In the genomic region with DNA sequence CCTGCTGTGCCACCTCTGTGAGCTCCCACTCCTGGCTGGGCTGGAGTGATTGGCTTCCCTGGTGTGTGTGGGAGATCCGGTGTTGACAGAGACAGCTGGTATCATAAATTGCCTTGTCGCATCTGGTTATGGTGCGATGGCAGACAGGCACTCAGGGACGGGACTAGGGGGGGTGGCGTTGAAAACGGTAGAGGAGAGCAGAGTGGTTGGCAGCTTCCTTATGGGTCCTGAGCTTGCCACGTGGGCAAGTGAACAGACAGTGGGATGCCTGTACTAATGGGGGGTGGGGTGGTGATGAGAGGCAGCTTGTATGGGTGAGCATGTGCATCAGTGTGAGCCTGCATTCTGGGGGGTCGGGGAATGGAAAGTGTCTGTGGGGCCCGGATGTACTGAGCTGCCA, we compare ENCODE assay signal across 13 mouse cellular contexts.
DNase-seq lines count a peak whose midpoint lies in the region; ATAC-seq and TF ChIP-seq lines count a peak whose summit lies in the region.
"Had no signal": no experiment of that assay in that cellular context is flagged by ENCODE, and none has a peak within 500 bp of the region (broad histone marks: within the 10 kb centered on the region; RNA-seq: fewer than 3 reads in every experiment).

No protein-coding gene starts in this region.

- intact Hi-C loops in left cerebral cortex, adult 2 months (cut with DNase I): no loop called here

- H3K27ac ChIP-seq in forebrain, embryonic 13.5 days: peak overlapping the region; percentile 19; the same call in 1 of the 2 replicates
- H3K27ac ChIP-seq in forebrain, embryonic 11.5 days (ENCODE audit: low read depth, low read length): no peak overlapping the region
- H3K27ac ChIP-seq in hindbrain, embryonic 15.5 days (replicated peaks): 0 out of 2 replicates have a peak overlapping the region, but pooled peaks have one; percentile 38
- no peak overlapping the region for H3K27ac ChIP-seq in left cerebral cortex, adult 2 months
- H3K27ac ChIP-seq in kidney, adult 2 months (ENCODE audit: insufficient read depth, low read depth, low read length): no peak overlapping the region
- H3K27ac ChIP-seq: embryonic facial prominence, embryonic 15.5 days; heart, adult 2 months; kidney, embryonic 15.5 days; liver, embryonic 13.5 days had no signal

- no peak for TF ChIP-seq CTCF in left cerebral cortex, adult 2 months (IDR thresholded peaks at IDR 0.05)
- TF ChIP-seq CTCF in kidney, adult 2 months (conservative IDR thresholded peaks at IDR 0.05; ENCODE audit: insufficient read depth, insufficient read length, low read depth, low read length): no peak

- H3K27me3 ChIP-seq in forebrain, embryonic 13.5 days: no peaks in the 10 kb centered on the region
- H3K27me3 ChIP-seq in forebrain, embryonic 11.5 days (ENCODE audit: control insufficient read depth, insufficient read depth, low read length): no peaks in the 10 kb centered on the region
- H3K27me3 ChIP-seq in hindbrain, embryonic 15.5 days: no peaks in the 10 kb centered on the region
- H3K27me3 ChIP-seq in kidney, adult 2 months (replicated peaks; ENCODE audit: control insufficient read depth, insufficient read depth, low read length): no peaks in the 10 kb centered on the region
- H3K27me3 ChIP-seq: embryonic facial prominence, embryonic 15.5 days; liver, embryonic 13.5 days had no signal

- 0 out of 2 replicates have a peak, but pooled peaks have one; percentile 38 for ATAC-seq in forebrain, embryonic 13.5 days
- no peak for ATAC-seq in forebrain, embryonic 11.5 days (replicated peaks; ENCODE audit: low FRiP score)
- ATAC-seq in hindbrain, embryonic 15.5 days (ENCODE audit: low FRiP score, low read depth): peak; percentile 27; the same call in 1 of the 2 replicates
- ATAC-seq in megakaryocyte, adult 5-6 weeks (ENCODE audit: poor library complexity, severe bottlenecking): no peak
- no peak for ATAC-seq in megakaryocyte progenitor cell, adult 5-6 weeks (replicated peaks; ENCODE audit: poor library complexity)

- DNase-seq in forebrain, embryonic 11.5 days (ENCODE audit: low spot score): no peak
- DNase-seq in brain, adult 2 months (ENCODE audit: low read depth, low spot score): peak; percentile 78
- peak; percentile 32 to 40 for DNase-seq in left cerebral cortex, adult 2 months (ENCODE audit: extremely low spot score in 1 of 2, low spot score in 2 of 2)
- DNase-seq in kidney, adult 2 months: no peak
- DNase-seq: adrenal gland, postnatal 10 days; heart, adult 2 months; liver, embryonic 13.5 days had no signal

- TF ChIP-seq POLR2A in kidney, adult 2 months (IDR thresholded peaks at IDR 0.05; ENCODE audit: low read depth, low read length): no peak

- no peaks in the 10 kb centered on the region for H3K9me3 ChIP-seq in forebrain, embryonic 13.5 days (replicated peaks)
- no peaks in the 10 kb centered on the region for H3K9me3 ChIP-seq in forebrain, embryonic 11.5 days (ENCODE audit: control insufficient read depth, low read length)
- no peaks in the 10 kb centered on the region for H3K9me3 ChIP-seq in hindbrain, embryonic 15.5 days
- H3K9me3 ChIP-seq: embryonic facial prominence, embryonic 15.5 days; kidney, embryonic 15.5 days; liver, embryonic 13.5 days had no signal

- H3K4me1 ChIP-seq in forebrain, embryonic 13.5 days: peaks cover 19% of the 10 kb centered on the region; the same call in 1 of the 2 replicates
- H3K4me1 ChIP-seq in forebrain, embryonic 11.5 days (replicated peaks; ENCODE audit: control insufficient read depth, insufficient read depth, low read length): no peaks in the 10 kb centered on the region
- H3K4me1 ChIP-seq in hindbrain, embryonic 15.5 days (replicated peaks): peaks cover 33% of the 10 kb centered on the region
- H3K4me1 ChIP-seq in kidney, adult 2 months (ENCODE audit: control insufficient read depth, insufficient read depth, low read length): no peaks in the 10 kb centered on the region
- H3K4me1 ChIP-seq: embryonic facial prominence, embryonic 15.5 days; kidney, embryonic 15.5 days; liver, embryonic 13.5 days had no signal

- no peak overlapping the region for H3K4me2 ChIP-seq in forebrain, embryonic 13.5 days
- H3K4me2 ChIP-seq in forebrain, embryonic 11.5 days (ENCODE audit: low read depth, low read length, severe bottlenecking): no peak overlapping the region
- no peak overlapping the region for H3K4me2 ChIP-seq in hindbrain, embryonic 15.5 days
- H3K4me2 ChIP-seq: embryonic facial prominence, embryonic 15.5 days; kidney, embryonic 15.5 days; liver, embryonic 13.5 days had no signal

- H3K9ac ChIP-seq in forebrain, embryonic 13.5 days: no peak overlapping the region
- H3K9ac ChIP-seq in forebrain, embryonic 11.5 days (ENCODE audit: low read length): no peak overlapping the region
- no peak overlapping the region for H3K9ac ChIP-seq in hindbrain, embryonic 15.5 days
- H3K9ac ChIP-seq: embryonic facial prominence, embryonic 15.5 days; kidney, embryonic 15.5 days; liver, embryonic 13.5 days had no signal

- 78% methylated on average over 9 of the region's 9 CpGs for WGBS in forebrain, embryonic 13.5 days
- 83% methylated on average over 9 of the region's 9 CpGs for WGBS in forebrain, embryonic 11.5 days
- WGBS in hindbrain, embryonic 15.5 days: 64% methylated on average over 9 of the region's 9 CpGs
- 46% methylated on average over 9 of the region's 9 CpGs for WGBS in kidney, adult 2 months

- no peaks in the 10 kb centered on the region for H3K36me3 ChIP-seq in forebrain, embryonic 13.5 days (ENCODE audit: poor library complexity, severe bottlenecking)
- H3K36me3 ChIP-seq in forebrain, embryonic 11.5 days (ENCODE audit: control insufficient read depth, insufficient read depth, low read length): no peaks in the 10 kb centered on the region
- H3K36me3 ChIP-seq in hindbrain, embryonic 15.5 days: no peaks in the 10 kb centered on the region
- no peaks in the 10 kb centered on the region for H3K36me3 ChIP-seq in kidney, adult 2 months (ENCODE audit: control insufficient read depth, insufficient read depth, low read length)
- H3K36me3 ChIP-seq: embryonic facial prominence, embryonic 15.5 days; kidney, embryonic 15.5 days; liver, embryonic 13.5 days had no signal

- H3K4me3 ChIP-seq in forebrain, embryonic 13.5 days: no peak overlapping the region
- H3K4me3 ChIP-seq in forebrain, embryonic 11.5 days (ENCODE audit: low read depth, low read length): no peak overlapping the region
- H3K4me3 ChIP-seq in hindbrain, embryonic 15.5 days: no peak overlapping the region
- no peak overlapping the region for H3K4me3 ChIP-seq in left cerebral cortex, adult 2 months
- no peak overlapping the region for H3K4me3 ChIP-seq in kidney, adult 2 months (ENCODE audit: insufficient read depth, low read depth, low read length)
- H3K4me3 ChIP-seq: embryonic facial prominence, embryonic 15.5 days; heart, adult 2 months; kidney, embryonic 15.5 days; liver, embryonic 13.5 days had no signal

Comparison
In these comparisons a context has a peak if more than half of its experiments do, and no peak if none do; other contexts are left out.
1. ATAC-seq: peak in forebrain, embryonic 13.5 days (single experiment) and hindbrain, embryonic 15.5 days (single experiment); none in forebrain, embryonic 11.5 days (single experiment), megakaryocyte, adult 5-6 weeks (single experiment) and megakaryocyte progenitor cell, adult 5-6 weeks (single experiment).
2. H3K27ac ChIP-seq: peak in forebrain, embryonic 13.5 days (single experiment) and hindbrain, embryonic 15.5 days (single experiment); none in forebrain, embryonic 11.5 days (single experiment), left cerebral cortex, adult 2 months (single experiment) and kidney, adult 2 months (single experiment).
3. DNase-seq: peak in brain, adult 2 months (single experiment) and left cerebral cortex, adult 2 months (2 of 2); none in forebrain, embryonic 11.5 days (single experiment) and kidney, adult 2 months (single experiment).